Mouse (Mus musculus) inflammation-experienced regulatory T-cells, adult 6 months (primary cell): ENCODE data around the gene Impdh1. TPM values are rescaled to one million over a fixed set of nuclear protein-coding genes. Genes with fewer than 3 reads are reported as not detected.
"Not testable (repeated sequence)": the region's sequence is repeated elsewhere in the genome, so short reads cannot be mapped to it uniquely, and the experiment has no call there.

Experiments
- ATAC-seq: one replicate; pipeline ENCODE4 v1.8.0; 2017
- polyA plus RNA-seq, 3 experiments: library from polyadenylated mRNA; unstranded; fragments of 100-300 nt; shearing (Covaris generic); gene quantifications; one replicate each; pipeline ENCODE4 v1.2.1; 2017

Gene Impdh1
- 10 to 100 TPM; 10.7 to 21.0 (median 14.8) TPM for polyA plus RNA-seq

DNA sequence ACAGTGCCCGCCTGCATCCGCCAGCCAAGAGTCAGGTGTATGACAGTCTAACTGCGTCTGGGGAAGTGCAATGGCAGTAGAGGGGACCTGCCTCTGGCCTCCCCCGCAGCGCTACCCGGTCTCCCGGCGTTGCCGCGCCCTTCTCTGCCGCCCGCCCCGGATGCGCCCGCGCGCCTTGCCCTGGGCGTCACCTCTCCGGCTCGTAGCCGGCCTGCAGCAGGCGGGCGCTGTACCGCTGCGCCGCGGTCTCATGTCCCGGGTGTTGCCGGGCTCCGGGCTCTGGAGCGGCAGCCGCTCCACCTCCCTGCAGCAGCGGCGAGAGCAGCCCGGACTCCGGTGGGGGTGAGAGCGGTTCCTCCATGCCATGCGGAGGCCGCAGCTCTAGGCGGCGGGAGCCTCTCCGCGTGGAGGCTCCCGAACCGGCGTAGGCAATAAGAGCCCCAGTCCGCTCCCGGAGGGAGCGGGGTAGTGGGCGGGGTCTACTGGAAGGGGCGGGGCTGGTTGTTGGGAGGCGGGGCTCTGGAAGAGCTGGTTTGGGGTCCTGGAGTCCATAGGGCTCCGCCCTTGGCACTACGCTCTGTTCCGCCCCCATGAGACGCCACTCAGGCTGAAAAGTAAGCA lies at the start of gene Impdh1:
TSS of gene Impdh1 (minus strand) at position 484 of the 621 bp plus-strand sequence.
- ATAC-seq = peak; percentile 70

DNA sequence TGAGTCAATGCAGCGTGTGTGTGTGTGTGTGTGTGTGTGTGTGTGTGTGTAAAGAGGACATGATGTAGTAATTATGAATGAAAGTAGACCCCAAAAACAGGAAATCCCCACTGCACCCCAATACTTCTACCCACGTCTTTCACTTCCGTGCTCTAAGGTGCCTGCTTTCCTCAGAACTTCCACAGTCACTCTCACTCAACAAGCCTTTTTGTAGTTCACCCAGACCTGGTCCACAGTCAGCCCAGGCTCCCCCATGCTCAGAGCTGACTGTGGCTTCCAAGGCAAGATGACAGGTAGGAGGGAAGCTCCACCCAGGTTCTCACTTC lies 48.3 kb upstream of the Impdh1 start:
- ATAC-seq = peak; percentile 79

DNA sequence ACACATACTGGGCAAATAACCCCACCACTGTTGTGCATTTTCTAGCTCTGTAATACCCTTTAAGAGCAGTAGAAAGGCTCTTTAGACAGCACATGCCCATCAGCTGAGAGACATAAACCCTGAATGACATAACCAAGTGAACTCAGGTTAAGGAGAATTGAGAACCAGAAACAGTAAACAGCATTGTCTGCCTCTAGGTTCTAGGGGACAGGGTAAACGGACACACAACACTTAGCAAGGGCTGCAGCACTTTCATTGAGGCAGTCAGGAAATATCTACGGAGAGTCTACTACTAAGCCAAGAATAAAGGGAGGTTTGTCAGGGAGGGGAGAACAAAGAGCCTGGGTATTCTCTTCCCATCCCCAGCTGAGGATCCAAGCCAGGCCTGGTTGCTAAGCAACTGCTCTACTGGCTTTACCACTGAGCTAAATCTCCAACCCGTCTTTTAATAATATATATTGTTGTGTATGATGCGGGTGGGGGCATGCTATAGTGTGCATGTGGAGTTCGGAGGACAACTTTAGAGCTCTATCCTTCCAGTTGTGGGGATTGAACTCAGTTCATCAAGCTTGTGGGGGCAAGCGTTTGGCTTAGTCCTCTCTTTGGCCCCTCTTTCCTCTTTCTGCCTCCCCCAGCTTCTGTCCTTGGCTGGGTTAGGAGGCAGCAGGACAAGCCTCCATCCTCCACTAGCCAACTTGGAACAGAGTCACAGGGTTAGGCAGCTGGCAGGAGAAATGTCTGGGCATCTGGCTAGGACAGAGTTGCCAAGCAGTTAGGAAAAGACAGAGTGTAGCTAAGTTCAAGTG lies 47.7 kb upstream of the Impdh1 start:
- ATAC-seq = no peak

DNA sequence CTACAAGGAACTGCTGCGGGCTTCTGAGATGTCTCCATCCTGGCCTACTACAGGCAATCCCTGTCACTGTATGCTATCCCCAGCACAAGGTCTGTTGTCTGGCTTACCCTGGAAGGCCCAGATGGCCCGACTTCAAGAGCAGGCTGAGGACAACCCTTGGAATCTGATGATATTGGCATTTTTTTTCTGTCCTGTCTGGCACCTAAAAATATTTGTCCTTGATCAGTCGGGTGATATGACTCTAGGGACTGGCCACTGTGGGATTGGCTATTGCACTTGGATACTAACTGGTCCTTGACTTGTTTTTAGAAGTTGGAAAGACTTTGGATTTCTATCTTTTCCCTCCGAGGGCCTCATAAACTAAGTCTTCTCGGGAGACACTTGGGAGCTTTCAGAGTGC lies 45.7 kb upstream of the Impdh1 start:
- no peak for ATAC-seq

DNA sequence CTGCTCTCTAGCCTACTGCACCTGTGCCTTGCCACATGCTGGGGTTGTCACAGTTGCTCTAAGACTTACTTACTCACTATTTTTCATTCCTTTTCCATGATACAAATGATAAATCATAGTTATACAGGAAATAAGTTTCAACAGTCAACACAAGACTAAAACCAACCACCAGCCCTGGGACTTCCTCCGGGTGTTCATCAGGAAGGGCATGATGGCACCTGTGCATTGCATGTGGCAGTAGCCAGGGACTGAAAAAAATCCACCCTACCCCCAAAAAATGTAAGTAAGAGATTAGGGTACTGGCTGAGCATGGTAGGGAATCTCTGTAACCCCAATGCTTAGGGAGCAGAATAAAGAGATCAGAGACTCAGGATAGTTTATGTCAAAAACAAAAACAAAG lies 43.3 kb upstream of the Impdh1 start:
- no peak for ATAC-seq

DNA sequence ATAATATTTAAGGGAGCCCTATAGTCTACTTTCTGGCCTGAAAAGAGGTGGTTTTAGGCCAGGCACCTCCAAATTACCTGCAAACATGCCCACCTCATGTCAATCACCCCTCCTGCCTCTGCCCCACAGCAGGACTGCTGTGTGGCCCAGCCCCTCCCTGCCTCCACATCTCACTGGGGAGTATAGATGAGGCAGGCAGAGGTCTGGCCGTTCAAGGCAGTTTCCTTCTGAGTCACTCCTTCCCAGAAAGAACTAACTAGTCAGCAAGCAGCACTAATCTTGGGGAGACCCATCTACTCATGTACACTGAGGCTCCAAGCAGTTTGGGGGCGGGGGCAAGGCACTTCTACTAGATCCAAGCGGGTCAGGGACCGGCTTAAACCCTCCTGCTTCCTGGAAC lies 30.9 kb upstream of the Impdh1 start:
- ATAC-seq = no peak

DNA sequence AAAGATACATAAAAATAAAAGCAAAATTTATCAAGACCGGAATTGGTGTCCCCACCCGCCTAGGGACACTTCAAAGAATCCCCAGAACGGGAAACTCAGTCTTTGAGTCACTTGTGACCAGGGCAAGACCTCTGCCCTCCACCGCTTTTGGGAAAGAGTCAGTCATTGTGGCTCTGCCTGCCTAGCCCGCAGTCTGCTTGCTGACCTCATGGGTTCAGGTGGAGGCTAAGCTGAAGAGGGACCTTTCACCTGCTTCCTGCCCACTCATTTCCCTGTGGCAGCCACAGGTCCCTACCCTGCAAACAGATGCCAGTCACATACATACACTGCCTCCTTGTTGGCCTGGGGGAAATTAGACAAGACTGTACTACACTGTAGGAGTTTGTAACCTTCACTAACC lies 30.4 kb upstream of the Impdh1 start:
- no peak for ATAC-seq

DNA sequence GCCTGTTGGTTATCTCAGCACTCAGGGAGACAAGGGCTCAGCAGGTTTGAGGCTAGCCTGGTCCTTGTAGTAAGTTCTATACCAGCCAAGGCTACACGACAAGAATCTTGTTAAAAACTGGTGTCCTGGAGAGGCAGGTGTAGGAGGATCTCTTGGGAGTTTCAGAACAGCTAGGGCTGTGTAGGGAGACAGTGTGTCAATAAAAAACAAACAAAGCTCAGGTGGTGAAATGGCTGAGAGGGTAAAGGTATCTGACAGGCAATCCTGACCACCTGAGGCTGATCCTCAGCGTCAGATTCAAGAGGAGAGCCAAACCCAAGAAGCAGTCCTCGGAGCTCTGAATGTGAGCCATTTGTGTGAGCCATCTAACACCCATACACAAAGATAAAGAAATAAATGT lies 30.0 kb upstream of the Impdh1 start:
- no peak for ATAC-seq

DNA sequence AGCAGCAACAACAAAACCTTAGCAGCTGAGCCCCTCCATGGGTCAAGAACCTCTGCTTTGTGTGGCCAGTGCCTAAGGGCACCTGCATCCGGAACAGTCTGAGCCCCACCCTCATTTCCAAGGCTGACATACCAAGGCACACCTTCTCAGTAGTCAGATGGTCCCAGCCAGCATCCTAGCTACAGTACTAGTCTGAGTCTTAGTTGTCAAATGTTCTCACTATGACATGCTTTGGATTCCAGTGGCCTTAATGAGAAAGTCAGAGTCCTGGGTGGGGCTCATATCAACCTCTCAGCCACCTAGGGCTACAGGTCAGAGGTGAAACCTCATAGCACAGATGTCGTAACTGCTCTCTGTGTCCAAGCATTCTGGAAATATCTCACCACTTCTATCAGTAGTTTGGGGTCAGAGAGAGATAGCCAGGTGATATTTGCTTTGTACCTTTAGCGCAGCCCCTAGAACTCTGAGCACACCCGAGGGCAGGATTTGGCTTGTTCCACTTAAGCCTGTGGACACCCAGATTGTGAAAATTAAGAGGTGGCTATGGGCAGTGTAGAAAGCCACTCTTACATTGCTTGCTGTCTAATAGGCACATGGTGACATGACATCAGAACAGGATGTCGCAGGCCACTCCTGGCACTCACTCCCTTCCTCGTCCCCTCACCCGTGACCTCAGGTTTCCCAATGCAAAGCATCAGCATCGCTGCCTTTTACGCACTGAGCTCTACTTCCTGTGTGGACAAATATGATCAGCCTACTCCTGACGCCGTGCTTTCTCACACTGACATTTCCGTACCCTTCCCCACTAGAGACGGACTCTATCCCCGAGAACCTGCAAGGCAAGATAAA lies 29.3 kb upstream of the Impdh1 start:
- peak; percentile 39 for ATAC-seq

DNA sequence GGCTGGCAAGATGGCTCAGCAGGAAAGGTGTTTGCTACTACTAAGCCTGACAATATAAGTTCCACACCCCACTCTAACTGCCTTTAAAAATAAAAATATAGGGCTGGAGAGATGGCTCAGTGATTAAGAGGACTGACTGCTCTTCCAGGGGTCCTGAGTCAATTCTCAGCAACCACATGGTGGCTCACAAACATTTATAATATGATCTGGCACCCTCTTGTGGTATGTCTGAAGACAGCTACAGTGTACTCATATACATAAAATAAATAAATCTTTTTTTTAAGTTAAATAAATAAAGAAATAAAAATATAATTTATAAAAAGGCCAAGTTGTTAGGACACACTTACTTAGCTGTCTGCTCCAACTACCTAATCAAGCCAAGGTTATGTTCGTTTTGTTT lies 26.1 kb upstream of the Impdh1 start:
- ATAC-seq = no peak

DNA sequence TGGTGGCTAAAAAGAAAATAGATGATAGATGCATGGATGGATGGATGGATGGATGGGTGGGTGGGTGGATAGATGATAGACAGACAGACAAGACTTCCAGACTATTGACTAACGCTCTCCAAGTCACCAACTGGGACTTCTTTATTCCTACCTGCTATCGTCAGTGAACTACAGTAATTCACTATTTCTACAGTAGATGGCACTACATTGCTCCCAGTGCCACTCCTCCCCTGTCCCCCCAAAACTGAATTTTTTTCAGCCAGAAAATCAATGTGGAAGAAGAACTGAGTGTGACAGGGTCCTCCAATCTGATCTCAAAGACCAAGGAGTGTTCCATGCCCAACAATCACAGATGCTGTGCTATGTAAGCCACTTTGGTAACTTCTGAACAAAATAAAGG lies 25.5 kb upstream of the Impdh1 start:
- ATAC-seq = peak; percentile 33

DNA sequence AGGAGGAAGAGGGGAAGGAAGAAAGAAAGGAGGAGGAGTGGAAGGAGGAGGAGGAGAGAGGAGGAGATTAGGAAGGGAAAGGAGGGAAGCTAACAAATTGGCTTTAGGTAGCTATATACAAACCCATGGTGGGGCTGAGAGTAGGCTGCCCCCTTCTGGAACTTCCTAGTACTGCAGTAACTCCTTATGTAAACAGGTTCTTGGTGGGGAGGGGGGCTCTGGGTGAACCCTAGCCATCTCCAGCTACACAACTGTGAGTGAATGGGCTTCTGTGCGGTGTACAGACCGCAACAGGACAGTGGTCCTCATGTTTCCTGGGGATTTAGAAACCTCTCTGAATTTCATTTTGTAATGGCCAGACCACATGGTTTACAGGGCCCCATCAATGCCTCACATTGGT lies 24.6 kb upstream of the Impdh1 start:
- peak; percentile 81 for ATAC-seq

DNA sequence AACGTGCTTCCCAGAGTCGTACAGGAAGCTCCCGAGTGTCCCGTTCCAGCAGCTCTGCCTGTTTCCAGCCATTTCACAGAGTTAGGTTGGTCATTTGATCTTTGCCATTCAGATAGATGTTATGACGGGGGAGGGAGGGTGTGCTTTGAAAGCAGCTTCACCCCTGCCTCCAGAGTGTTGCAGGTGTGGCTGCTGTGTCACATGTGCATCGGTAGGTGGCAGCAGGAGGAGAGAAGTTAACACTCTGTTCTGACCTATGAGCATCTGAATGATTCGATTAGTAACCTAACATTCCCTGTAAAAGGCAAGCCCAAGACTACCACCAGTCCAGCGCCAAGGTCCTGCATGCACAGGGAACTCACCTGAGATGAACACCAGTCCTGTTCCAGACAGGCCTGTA lies 18.1 kb upstream of the Impdh1 start:
- ATAC-seq = peak; percentile 53

DNA sequence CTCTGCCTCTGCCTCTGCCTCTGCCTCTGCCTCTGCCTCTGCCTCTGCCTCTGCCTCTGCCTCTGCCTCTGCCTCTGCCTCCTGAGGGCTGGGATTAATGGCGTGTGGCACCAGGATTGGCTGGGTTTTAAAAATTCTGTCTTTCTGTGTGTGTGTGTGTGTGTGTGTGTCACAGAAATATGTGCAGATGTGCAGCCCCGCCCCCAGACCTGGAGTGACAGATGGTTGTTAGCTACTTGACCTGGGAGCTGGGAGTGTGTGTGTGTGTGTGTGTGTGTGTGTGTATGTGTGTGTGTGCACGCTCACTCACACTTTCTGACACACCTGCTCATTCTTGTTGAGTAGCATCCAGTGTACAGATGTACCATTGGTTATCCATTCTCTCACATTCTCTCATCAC lies 17.5 kb upstream of the Impdh1 start:
- ATAC-seq = no peak

DNA sequence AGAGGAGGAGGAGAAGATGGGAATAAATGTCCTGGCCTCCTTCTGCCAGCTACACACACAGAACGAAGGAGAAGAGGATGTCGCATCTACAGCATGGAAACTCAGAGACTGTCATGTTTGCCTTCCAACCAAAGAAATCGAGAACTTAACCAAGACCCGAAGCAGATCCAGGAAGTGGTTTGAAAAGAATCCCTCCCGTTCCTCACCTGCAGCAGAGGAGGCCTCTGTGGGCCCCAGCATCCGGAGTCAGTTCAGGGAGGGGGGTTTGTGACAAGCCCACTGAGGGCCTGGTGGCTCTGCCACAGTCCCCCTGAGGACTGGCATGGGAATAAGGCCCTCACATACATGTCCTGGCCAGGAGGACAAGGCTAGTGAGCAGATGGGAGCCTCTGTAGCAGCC lies 16.2 kb upstream of the Impdh1 start:
- ATAC-seq = peak; percentile 87

DNA sequence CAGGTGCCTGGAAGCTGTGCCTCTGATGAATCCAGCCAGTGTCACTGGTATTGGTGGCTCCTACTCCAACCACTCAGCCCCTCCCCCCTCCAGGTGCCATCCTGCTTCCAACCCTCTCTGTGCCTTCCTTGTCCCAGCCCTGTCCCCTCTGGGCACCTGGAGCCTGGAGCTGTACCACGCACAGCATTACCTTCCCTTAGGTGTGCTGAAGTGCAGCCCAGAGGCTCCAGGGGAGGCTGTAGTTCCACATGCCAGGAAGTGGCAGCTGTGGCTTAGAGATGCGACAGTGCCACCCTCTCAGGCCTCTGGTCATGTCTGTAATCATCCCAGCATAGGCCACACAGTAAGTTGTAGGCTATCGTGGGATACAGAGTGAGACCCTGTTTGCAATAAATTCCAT lies 15.6 kb upstream of the Impdh1 start:
- peak; percentile 58 for ATAC-seq

DNA sequence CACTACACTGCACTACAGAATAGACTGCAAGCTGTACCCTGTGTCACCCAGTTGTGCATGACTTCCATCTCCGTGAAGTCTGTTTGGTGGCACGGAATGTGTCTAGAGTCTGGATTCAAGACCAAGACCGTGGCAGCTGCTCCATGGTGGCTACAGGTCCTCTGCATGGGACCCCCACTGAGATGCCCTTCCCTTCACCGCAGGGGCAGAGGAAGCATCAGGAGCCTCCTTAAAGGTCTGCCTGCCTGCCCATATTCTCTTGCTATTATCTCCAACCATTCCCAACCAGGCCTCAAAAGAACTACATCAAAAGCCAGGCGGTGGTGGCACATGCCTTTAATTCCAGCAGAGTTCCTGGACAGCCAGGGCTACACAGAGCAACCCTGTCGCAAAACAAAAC lies 14.2 kb upstream of the Impdh1 start:
- no peak for ATAC-seq

DNA sequence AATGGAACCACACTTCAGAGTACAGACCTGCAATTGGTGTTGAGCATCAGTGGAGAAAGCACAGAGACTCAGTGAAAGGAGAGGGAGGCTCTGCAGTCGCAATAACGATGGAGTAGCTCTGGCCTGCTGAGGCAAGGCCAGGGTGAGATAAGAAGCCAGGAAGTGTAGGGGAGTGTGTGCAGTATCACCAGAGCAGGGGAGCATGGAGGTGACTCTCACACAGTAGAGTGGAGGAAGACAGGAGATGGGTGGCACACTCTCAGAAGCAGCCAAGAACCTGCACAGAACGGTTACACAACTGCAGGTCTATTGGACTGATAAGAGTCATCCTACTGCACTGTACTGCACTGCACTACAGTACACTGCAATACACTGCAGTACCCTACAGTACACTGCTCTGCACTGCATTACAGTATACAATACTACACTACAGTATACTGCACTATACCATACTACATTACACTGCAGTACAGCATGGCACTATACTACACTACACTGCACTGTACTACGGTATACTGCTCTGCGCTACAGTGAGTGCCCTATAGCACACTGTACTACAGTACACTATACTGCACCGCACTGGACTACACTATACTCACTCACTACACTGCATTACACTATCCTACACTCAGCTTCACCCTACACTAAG lies 13.2 kb upstream of the Impdh1 start:
- no peak for ATAC-seq

DNA sequence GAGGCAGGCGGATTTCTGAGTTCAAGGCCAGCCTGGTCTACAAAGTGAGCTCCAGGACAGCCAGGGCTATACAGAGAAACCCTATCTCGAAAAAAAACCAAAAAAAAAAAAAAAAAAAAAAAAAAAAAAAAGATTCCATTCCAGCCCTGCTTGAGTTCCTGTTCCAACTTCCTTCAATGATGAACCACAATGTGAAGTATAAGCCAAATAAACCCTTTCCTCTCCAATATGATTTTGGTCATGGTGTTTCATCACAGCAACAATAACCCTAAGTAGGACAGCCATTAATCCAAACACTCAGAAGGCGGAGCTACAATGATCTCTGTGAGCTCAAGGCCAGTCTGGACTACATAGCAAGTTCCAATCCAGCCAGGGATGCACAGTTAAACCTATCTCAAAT lies 1.6 kb upstream of the Impdh1 start:
- ATAC-seq = not testable (repeated sequence)

DNA sequence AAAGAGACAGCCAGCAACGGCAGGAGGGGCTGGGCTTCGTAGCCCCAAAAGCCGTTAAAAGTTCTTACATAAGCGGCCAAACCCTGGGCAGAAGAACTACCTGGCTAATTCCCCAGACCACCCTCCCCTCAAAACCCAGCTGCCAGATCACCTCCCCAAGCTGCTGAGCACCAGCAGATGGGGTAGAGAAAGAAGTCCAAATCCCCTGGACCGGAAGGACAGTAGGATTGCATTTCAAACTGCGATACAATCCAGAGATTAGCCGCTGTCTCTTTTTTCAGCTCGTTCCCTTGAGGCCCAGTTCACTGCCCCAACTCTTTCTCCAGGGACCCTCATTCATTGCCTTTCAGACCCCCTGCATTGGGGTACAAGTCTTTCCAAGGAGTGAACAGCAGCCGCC lies 983 bp downstream of the Impdh1 start:
- no peak for ATAC-seq

DNA sequence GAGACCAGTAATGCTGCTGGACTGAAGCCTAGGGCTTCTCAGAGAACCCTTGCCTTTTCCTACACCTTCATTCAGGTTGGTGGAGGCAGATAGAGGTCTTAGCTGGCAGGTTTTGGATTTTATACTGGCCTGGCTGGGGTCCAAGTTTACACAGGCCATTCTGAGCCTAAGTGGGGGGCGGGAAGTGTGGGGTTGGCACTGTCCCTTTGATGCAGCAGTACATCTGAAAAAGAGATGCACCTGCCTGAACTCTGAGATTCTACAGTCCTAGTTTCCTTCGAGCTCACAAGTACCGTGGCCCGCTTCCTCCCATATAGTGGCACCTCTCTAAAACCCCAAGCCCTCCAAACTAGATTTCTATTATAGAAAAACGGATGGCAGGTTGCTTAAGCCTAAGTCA lies 1.4 kb downstream of the Impdh1 start:
- no peak for ATAC-seq

DNA sequence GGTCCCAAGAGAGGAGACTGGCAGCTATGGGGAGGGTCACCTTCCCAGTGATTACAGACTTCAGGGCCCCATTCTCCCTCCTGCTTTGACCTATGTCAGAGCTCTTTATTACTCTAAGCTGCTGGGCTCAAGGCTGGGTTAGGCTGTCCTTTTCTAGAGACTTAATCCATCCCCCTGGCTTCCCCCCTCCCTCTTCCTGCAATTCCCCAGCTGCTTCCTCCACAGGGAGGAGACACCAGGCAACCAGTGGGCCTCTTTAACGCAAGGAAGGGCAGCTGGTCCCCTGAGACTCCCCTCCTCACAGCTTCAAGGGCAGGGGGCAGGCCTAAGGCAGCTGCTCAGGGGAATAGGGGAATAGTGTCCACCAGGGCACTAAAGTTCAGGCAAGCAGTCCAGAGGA lies 1.9 kb downstream of the Impdh1 start:
- no peak for ATAC-seq

DNA sequence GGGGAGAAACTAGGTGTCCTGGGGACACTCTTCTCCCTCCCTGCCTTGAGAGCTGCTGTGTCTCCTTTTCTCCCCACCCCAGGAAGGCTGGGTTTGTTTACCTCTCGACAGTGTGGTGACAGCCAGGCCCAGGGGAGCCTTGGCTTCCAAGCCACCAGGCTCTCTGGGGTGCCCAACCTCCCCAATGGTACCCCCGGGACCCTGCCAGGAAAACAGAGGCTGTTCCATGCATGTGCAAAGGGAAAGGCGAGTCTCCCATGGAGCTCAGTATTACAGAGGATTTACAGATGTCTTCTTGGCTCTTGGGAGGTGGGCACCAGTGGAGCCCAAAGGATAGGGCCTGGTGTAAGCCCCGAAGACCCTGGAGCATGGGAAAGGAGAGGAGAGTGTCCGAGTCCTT lies 2.7 kb downstream of the Impdh1 start:
- no peak for ATAC-seq
